Mouse (Mus musculus) thymus, adult 2 months (tissue): ENCODE measurements around the gene Ulk1. TPM values are rescaled to one million over a fixed set of nuclear protein-coding genes. Genes with fewer than 3 reads are reported as not detected.
A peak's percentile ranks its signal among the peaks of the same experiment; 100 is the strongest.

Experiments
- DNase-seq: peaks from one replicate; pipeline ENCODE4 v3.0.0; 2021
- H3K27ac ChIP-seq: fragments of 200-500 bp; 2 replicates; pipeline ENCODE4 v1.5.1; 2012; ENCODE audit warnings: low read length, control low read depth; ENCODE audit not compliant: control insufficient read depth, insufficient read depth
- H3K27me3 ChIP-seq: fragments of 200-500 bp; 2 replicates; pipeline ENCODE4 v1.6.1; 2012; ENCODE audit warnings: mild to moderate bottlenecking, low read length, moderate library complexity, mixed read lengths; ENCODE audit not compliant: control insufficient read depth, insufficient read depth
- H3K36me3 ChIP-seq: fragments of 200-500 bp; 2 replicates; pipeline ENCODE4 v1.6.1; 2012; ENCODE audit warnings: mild to moderate bottlenecking, low read length, moderate library complexity; ENCODE audit not compliant: control insufficient read depth, insufficient read depth
- H3K4me1 ChIP-seq: fragments of 200-500 bp; replicated peaks from 2 replicates; pipeline ENCODE4 v1.6.1; 2012; ENCODE audit warnings: low read length; ENCODE audit not compliant: control insufficient read depth, insufficient read depth
- H3K4me3 ChIP-seq: fragments of 200-500 bp; 2 replicates; pipeline ENCODE4 v1.5.1; 2012; ENCODE audit warnings: mild to moderate bottlenecking, low read length, control low read depth, moderate library complexity; ENCODE audit not compliant: control insufficient read depth, insufficient read depth
- CTCF ChIP-seq: fragments of 200-500 bp; IDR thresholded peaks from 2 replicates; pipeline ENCODE4 v1.5.1; 2012; ENCODE audit warnings: mild to moderate bottlenecking, control low read depth, low read length, moderate library complexity, borderline replicate concordance; ENCODE audit not compliant: control insufficient read depth, poor library complexity, insufficient read depth; ENCODE audit errors: extremely low read depth
- POLR2A ChIP-seq: fragments of 200-500 bp; IDR thresholded peaks from 2 replicates; pipeline ENCODE4 v1.6.1; 2012; ENCODE audit warnings: mild to moderate bottlenecking, low read length, control low read depth, moderate library complexity; ENCODE audit not compliant: control insufficient read depth, poor library complexity, insufficient read depth; ENCODE audit errors: extremely low read depth
- WGBS: fragments of 180-500 bp; shearing (Covaris S2); methylation state at CpG from one replicate; pipeline ENCODE4 v1.1.7; 2018; 5-methylcytosine and 5-hydroxymethylcytosine counted together
- polyA plus RNA-seq: library from polyadenylated mRNA; depleted of rRNA; stranded (reverse); fragments of >200 nt; gene quantifications from 2 replicates; pipeline ENCODE4 v1.2.3, GENCODE M21; 2012; rRNA removed

Ulk1 gene
- polyA plus RNA-seq = 130 and 136 TPM in 2 replicates

DNA sequence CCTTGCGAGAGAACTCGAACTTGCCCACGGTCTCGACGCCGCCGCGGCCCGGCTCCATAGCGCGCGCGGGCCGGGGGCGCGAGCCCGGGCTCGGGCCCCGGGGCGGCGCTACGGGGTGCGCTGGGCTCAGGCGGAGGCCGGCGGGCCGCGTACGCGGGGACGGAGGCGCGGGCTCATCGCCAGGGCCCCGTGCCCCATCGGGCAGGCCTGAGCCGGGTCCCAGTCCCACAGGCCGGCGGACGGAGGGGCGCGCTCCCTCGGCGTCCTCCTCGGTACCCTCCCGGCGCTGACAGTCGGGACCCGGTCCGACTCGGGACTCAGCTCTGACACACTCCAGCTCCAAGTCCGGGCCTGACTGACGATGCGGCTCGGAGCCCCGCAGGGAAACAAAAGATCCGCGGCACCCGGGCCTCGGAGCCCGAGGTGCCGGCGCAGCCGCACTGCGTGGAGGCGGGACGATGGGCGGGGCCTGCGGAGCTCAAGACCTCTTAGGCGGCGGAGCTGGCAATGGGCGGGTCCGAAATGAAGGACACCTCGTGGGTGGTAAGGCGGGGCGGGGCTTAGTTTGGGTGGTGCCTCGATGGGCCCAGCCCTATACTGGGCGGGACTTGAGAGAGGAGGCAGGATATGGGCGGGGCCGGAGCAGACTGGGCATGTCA, at the start of gene Ulk1:
Ulk1 (minus strand) TSS at position 431 of the 659 bp plus-strand sequence.
- Histone ChIP-seq H3K27ac (peak within 1 kb of the TSS; percentile 2; the same call in 1 of the 2 replicates), H3K36me3 (no peaks in the 10 kb centered on the region), H3K4me3 (peak within 1 kb of the TSS; percentile 66), H3K27me3 (no peaks in the 10 kb centered on the region), H3K4me1 (peaks cover 20% of the 10 kb centered on the region)
- DNase-seq = peak; percentile 100
- WGBS = under 1% methylated on average over 80 of the region's 80 CpGs
- no peak; the same call in 1 of the 2 replicates for TF ChIP-seq CTCF
- TF ChIP-seq POLR2A = peak; percentile 97

DNA sequence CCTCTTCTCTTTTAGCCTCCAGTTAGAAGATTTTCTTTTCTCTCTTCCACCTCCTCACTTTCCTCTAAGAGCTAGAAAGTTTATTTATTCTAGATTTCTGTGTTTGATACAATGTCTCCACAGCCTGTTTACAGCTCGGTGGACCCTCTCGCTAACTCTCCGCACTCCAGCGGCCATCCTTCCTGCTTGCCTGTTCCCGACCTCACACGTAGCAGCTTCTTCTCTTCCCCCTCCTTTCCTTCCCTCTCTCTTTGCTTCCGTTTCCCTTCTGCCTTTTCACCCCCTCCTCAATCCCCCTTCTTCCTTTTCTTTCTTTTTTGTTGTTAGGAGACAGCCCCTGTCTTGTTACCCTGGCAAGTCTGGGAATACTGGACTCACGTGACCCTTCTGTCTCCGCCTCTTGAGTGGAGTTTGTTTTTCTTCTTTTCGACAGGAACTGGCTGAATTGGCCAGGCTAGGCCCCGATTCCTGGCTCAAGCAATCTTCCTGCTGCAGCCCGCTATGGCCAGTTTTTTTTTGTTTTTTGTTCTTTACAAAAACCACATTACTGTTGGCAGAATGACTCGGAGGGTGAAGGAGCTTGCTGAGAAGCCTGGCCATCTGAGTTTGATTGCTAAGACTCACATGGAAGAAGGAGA, 49.2 kb upstream of the Ulk1 start:
- WGBS = 79% methylated on average over 13 of the region's 13 CpGs
- H3K4me1 ChIP-seq = no peaks in the 10 kb centered on the region
- no peak for DNase-seq
- H3K4me3 ChIP-seq = no peak overlapping the region
- no peak overlapping the region for H3K27ac ChIP-seq
- TF ChIP-seq CTCF (no peak), POLR2A (no peak)
- H3K27me3 ChIP-seq = no peaks in the 10 kb centered on the region
- H3K36me3 ChIP-seq = peaks cover 10% of the 10 kb centered on the region; the same call in 1 of the 2 replicates

- H3K4me3 ChIP-seq = no peak overlapping the region
- H3K4me1 ChIP-seq = no peaks in the 10 kb centered on the region
- WGBS = 96% methylated on average over 5 of the region's 5 CpGs
- H3K27me3 ChIP-seq = no peaks in the 10 kb centered on the region
- H3K36me3 ChIP-seq = peaks cover 10% of the 10 kb centered on the region; the same call in 1 of the 2 replicates
- H3K27ac ChIP-seq = no peak overlapping the region
- TF ChIP-seq CTCF (no peak), POLR2A (no peak)
- no peak for DNase-seq
These were observed 47.2 kb upstream of the Ulk1 start for GRCm38 (mm10) chr5:110857091-110857490.

GRCm38 (mm10) chr5:110852990-110853389, 43.1 kb upstream of the Ulk1 start:
- no peak overlapping the region for H3K4me3 ChIP-seq
- 81% methylated on average over 1 of the region's 1 CpGs for WGBS
- no peak for TF ChIP-seq POLR2A
- no peak for TF ChIP-seq CTCF
- H3K27me3 ChIP-seq = no peaks in the 10 kb centered on the region
- no peak overlapping the region for H3K27ac ChIP-seq
- no peak for DNase-seq
- no peaks in the 10 kb centered on the region for H3K4me1 ChIP-seq
- peaks cover 18% of the 10 kb centered on the region for H3K36me3 ChIP-seq

DNA sequence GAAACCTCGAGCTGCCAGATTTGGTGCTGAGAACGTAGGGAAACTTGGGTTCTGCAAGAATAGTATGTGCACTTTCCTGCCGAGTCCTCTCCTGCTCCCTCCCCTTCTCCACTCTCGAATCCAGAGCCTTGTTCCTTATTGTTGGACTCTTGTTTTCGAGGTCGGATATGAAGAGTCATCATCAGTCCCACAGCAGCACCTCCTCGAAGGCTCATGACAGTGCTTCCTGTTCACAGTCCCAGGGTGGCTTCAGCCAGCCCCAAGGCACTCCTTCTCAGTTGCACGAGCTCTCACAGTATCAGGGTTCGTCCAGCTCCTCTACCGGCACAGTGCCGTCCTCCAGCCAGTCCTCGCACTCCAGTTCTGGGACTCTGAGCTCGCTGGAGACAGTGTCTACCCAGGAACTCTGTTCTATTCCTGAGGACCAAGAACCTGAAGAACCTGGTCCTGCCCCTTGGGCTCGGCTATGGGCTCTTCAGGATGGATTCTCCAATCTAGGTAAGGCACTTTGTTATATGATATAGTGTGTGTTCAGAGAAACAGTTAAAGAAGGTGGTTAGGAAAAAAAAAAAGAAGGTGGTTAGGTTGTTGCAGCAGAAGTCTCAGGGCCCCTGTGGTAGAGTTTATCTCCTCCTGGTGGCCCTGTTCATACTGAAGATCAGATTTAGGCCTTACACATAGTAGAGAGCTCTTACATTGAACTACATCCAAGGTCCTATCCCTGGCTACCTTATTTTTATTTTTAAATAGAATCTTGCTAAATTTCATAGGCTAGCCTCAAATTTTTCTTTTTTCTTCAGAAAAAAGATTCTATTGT, 31.4 kb upstream of the Ulk1 start:
- Histone ChIP-seq H3K27me3 (no peaks in the 10 kb centered on the region), H3K4me3 (no peak overlapping the region), H3K4me1 (0 out of 2 replicates have a peak, but pooled peaks cover 2% of the 10 kb centered on the region), H3K36me3 (no peaks in the 10 kb centered on the region; the same call in 1 of the 2 replicates), H3K27ac (no peak overlapping the region)
- TF ChIP-seq POLR2A (no peak), CTCF (no peak)
- DNase-seq = peak; percentile 6
- 90% methylated on average over 14 of the region's 14 CpGs for WGBS

DNA sequence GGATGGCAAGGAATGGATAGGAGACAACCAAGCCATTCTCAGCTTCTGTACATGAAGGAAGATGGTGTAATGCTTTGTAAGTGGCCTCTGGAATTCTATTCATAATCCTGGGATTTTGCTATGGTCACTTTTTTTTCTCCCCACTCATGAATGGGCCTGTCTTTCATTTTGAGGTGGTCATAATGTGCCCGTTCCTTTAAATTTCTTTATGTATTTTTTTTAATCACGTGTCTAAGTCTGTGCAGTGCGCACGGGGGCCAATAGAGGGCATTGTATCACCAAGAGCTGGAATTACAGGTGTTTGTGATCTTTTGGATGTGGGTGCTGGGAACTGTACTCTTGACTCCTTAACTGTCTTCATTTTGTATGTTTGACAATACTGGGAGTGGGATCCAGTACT, 30.6 kb upstream of the Ulk1 start:
- no peaks in the 10 kb centered on the region; the same call in 1 of the 2 replicates for H3K36me3 ChIP-seq
- H3K4me1 ChIP-seq = 0 out of 2 replicates have a peak, but pooled peaks cover 2% of the 10 kb centered on the region
- H3K27ac ChIP-seq = peak overlapping the region; percentile 89
- WGBS = 3% methylated on average over 4 of the region's 4 CpGs
- H3K27me3 ChIP-seq = no peaks in the 10 kb centered on the region
- TF ChIP-seq CTCF (no peak), POLR2A (no peak)
- peak overlapping the region; percentile 51 for H3K4me3 ChIP-seq
- DNase-seq = peak; percentile 71
